Mouse (Mus musculus): ENCODE measurements around the gene D430019H16Rik.

The D430019H16Rik gene

GRCm38 (mm10) chr12:105537162-105537561 is 83.5 kb downstream of the D430019H16Rik start:
- no peak for DNase-seq (ENCODE audit: low spot score)

GRCm38 (mm10) chr12:105539649-105540048 is 86.0 kb downstream of the D430019H16Rik start:
- DNase-seq (ENCODE audit: low spot score), result no peak

DNA sequence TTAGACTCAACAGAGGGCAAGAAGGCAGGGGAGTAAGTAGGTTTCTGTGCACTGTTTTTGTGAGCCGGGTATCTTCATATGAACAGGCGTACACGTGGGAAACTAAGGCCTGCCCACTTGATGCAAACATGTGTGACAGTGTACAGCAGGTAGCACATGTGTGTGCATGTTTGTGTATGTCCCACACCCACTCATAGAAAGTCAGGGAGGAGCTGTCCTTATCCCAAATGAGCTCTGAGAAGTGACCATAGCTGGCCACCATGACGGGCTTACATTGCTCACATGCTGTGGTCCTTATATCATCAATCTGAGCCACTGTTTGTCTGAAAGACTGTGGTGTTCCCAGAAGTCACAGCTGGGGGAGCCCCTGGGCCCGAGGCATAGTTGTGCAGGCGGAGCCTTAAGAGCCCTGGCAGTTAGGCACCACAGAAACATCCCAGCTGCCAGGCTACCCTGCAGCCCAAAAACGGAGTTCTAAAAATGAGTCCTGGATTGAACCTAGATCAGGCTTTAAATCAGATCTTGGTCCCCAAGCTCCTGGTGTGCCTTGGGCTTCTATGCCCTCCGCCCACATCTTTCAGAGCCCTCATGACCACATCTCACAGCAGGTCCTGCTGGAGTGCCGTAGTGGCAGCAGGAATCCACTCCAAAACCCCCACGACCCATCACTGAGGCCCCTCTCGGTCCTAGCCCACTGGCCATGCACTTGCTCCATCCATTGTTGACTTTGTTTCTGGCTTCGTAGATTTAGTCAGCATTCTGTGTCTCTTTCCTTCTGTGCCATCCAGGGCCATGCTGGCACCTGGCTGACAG is 88.1 kb downstream of the D430019H16Rik start:
- no peak for DNase-seq (ENCODE audit: low spot score)

GRCm38 (mm10) chr12:105542513-105542912 is 88.9 kb downstream of the D430019H16Rik start:
- DNase-seq (ENCODE audit: low spot score), result no peak

All from retina, embryonic 14.5 days (tissue).